Mouse (Mus musculus): ENCODE results near the gene H2-K1. TPM values are rescaled to one million over a fixed set of nuclear protein-coding genes. Genes with fewer than 3 reads are reported as not detected.
"Not testable (repeated sequence)": the region's sequence is repeated elsewhere in the genome, so short reads cannot be mapped to it uniquely, and the experiment has no call there.

Gene H2-K1
- polyA plus RNA-seq, 1 experiment from 2014 or later, result 79.5 TPM

DNA sequence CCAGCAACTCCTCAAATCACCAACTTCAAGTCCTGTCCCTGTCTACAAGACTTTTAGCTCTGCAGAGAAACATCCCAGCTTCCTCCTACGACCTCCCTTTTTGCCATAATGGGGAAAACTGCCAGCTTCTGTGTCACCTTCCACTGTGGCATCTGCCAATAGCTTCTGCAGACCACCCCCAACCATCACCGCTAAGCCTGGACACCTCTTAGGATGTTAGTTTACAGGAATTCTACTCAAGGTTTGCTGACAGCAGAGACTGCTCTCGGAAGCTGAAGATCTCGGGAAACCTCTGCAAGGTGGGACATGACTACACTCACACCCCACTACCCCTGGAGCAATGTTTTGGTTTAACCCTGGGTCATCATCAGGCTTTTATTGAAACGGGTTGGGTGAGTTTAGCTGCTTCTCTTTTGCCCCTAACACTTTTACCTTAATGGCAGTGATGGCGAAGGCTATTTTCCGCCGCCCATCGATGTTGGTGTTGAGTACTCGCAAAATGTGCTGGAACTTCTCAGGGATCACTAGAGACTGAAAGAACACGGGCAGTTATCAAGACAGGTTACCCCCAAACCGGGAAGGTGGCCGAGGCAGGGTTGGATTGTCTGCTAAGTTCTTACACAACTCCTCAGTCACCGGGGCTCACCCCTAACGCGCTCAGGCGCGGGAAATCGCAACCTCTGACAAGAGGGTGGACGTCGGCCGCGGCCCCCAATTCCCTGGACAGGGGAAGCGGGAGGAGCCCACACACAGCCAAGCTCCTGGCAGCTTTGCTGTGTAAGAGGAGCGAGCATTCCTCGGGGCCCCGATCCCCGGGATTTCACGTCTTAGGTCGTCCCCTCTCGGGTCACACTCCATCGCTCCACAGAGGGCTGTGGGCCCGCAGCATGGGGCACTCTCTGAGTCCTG is 45.2 kb downstream of the H2-K1 start:
- in situ Hi-C loops (cut with MboI; ENCODE audit: low pct_unique_long_range_greater_than_20kb), result no loop called here
- no peak for DNase-seq (ENCODE audit: low read depth, low spot score)
- no peak for TF ChIP-seq CTCF (IDR thresholded peaks at IDR 0.05)
- ChIA-PET POLR2A (interaction anchor here (1.0 to 3.2 kb wide), 6 partner anchors 10 to 46 kb away, joined by 3 to 9 read pairs (median 4); partner anchors contain the start of genes Daxx, Rgl2 and Wdr46), CTCF (interaction anchor here (1.2 to 1.3 kb wide), 2 partner anchors 15 to 30 kb away, joined by 3 to 5 read pairs; partner anchors contain the start of genes Pfdn6 and Wdr46)
- peak; percentile 19 for ATAC-seq
- H3K27me3 ChIP-seq, result no peaks in the 10 kb centered on the region

DNA sequence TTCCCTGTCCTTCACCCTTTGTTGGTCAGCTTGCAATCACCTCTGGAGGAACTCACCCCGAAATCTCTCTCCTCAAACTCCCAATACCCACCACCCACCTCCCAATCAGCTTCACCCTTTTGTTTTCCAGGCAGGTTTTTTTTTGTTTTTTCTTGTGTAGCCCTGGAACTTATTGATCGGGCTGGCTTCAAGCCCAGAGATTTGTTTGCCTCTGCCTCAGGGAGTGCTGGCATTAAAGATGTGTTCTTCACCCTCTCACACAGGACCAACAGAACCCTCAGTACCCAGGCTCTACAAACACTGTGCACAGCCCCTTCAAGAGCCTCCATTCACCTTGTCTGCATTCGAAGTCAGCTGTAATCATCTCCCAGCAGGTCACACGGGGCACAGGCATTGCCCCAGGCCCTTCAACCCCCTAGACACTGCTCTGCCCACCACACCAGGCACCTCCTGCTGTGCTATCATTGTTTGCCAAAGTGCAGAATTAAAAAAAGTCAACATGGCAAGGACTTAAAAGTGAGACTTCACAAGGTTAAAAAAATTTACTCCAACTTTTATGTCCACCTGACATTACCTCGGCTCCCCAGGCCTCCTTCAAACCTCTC is 46.1 kb downstream of the H2-K1 start:
- CTCF ChIA-PET, result no interaction called here
- ATAC-seq, result no peak
- in situ Hi-C loops (cut with MboI; ENCODE audit: low pct_unique_long_range_greater_than_20kb), result no loop called here
- TF ChIP-seq CTCF (IDR thresholded peaks at IDR 0.05), result no peak
- POLR2A ChIA-PET, result interaction anchor here (1.0 to 3.2 kb wide), 5 partner anchors 11 to 45 kb away, joined by 3 to 9 read pairs (median 8); partner anchors contain the start of genes Daxx, Pfdn6, Rgl2 and Wdr46
- H3K27me3 ChIP-seq, result no peaks in the 10 kb centered on the region
- no peak for DNase-seq (ENCODE audit: low read depth, low spot score)

DNA sequence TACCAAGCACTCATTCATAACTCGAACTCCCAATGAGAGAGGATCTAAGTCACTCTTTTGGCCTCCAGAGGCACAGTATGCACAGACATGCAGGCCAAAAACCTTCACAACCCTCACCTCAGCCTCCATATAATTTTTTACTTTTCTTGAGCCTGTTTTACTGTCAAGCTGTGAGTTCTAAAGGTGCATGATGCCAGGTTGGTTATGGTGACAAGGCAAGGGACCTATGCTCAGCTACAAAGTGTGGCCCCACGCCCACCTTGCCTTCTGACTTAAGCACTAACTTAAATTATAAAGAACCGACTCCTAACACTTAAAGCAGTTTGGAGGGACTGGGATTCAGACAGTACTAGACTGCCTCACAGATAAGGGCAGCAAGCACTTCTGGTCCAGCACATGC is 46.8 kb downstream of the H2-K1 start:
- DNase-seq (ENCODE audit: low read depth, low spot score), result no peak
- no peak for TF ChIP-seq CTCF (IDR thresholded peaks at IDR 0.05)
- no peak for ATAC-seq
- in situ Hi-C loops (cut with MboI; ENCODE audit: low pct_unique_long_range_greater_than_20kb), result no loop called here
- CTCF ChIA-PET, result no interaction called here
- POLR2A ChIA-PET, result interaction anchor here (1.7 kb wide), 1 partner anchor 13 kb away, joined by 8 read pairs; the partner anchor contains the start of genes Pfdn6 and Wdr46
- no peaks in the 10 kb centered on the region for H3K27me3 ChIP-seq

DNA sequence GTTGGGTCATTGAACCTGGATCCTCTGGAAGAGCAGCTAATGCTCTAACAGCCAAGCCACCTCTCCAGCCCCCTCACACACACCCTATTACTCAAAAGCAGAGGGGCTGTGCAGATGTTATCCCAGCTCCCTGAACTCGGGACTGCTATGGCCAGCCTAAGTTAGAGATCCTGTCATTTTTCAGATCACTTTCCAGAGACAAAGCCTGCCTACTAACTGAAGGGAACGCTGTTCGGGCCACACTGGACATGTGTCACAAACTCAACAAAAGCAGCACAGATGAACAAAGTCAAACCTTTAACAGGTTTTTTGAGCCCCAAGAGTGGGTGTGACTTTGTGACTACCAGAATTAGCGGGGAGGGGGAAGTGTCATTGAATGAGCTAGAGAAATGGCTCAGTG is 47.3 kb downstream of the H2-K1 start:
- TF ChIP-seq CTCF (IDR thresholded peaks at IDR 0.05), result no peak
- in situ Hi-C loops (cut with MboI; ENCODE audit: low pct_unique_long_range_greater_than_20kb), result no loop called here

GRCm38 (mm10) chr17:33952015-33952414 is 48.1 kb downstream of the H2-K1 start:
- DNase-seq (ENCODE audit: low read depth, low spot score); POLR2A ChIA-PET; in situ Hi-C loops (cut with MboI; ENCODE audit: low pct_unique_long_range_greater_than_20kb); ATAC-seq; H3K27me3 ChIP-seq: not testable (repeated sequence)
- CTCF ChIA-PET, result interaction anchor here (2.4 kb wide), 1 partner anchor 11 kb away, joined by 6 read pairs; the partner anchor contains the start of genes Pfdn6 and Wdr46

More for the DNA sequence above, 47.3 kb downstream of the H2-K1 start:
- ChIA-PET POLR2A (interaction anchor here (1.7 kb wide), 1 partner anchor 13 kb away, joined by 8 read pairs; the partner anchor contains the start of genes Pfdn6 and Wdr46), CTCF (no interaction called here)
- DNase-seq (ENCODE audit: low read depth, low spot score) (no peak), ATAC-seq (no peak)
- no peaks in the 10 kb centered on the region for H3K27me3 ChIP-seq

- no peak for DNase-seq (ENCODE audit: low read depth, low spot score)
- TF ChIP-seq CTCF (IDR thresholded peaks at IDR 0.05), result no peak
- no peaks in the 10 kb centered on the region for H3K27me3 ChIP-seq
- ChIA-PET POLR2A (interaction anchor here (3.6 kb wide), 1 partner anchor 11 kb away, joined by 15 read pairs; the partner anchor contains the start of genes Pfdn6 and Wdr46), CTCF (interaction anchor here (2.4 kb wide), 1 partner anchor 11 kb away, joined by 6 read pairs; the partner anchor contains the start of genes Pfdn6 and Wdr46)
- peak; percentile 29 for ATAC-seq
- in situ Hi-C loops (cut with MboI; ENCODE audit: low pct_unique_long_range_greater_than_20kb), result no loop called here
Measured at GRCm38 (mm10) chr17:33951021-33951946, 48.9 kb downstream of the H2-K1 start, which contains the start of gene B3galt4. B3galt4 (minus strand) TSS chr17:33951488.

- no peak for DNase-seq (ENCODE audit: low read depth, low spot score)
- in situ Hi-C loops (cut with MboI; ENCODE audit: low pct_unique_long_range_greater_than_20kb), result no loop called here
- CTCF ChIA-PET, result interaction anchor here (1.2 to 2.4 kb wide), 2 partner anchors 9 to 11 kb away, joined by 4 to 6 read pairs; partner anchors contain the start of genes Pfdn6 and Wdr46
- no peaks in the 10 kb centered on the region for H3K27me3 ChIP-seq
- no peak for ATAC-seq
- POLR2A ChIA-PET, result interaction anchor here (3.6 kb wide), 1 partner anchor 10 kb away, joined by 15 read pairs; the partner anchor contains the start of genes Pfdn6 and Wdr46
- no peak for TF ChIP-seq CTCF (IDR thresholded peaks at IDR 0.05)
Measured at GRCm38 (mm10) chr17:33950131-33950625, 50.0 kb downstream of the H2-K1 start.

- no peak for ATAC-seq
- DNase-seq (ENCODE audit: low read depth, low spot score), result no peak
- TF ChIP-seq CTCF (IDR thresholded peaks at IDR 0.05), result no peak
- ChIA-PET POLR2A (interaction anchor here (3.6 kb wide), 1 partner anchor 9 kb away, joined by 15 read pairs; the partner anchor contains the start of genes Pfdn6 and Wdr46), CTCF (interaction anchor here (1.2 kb wide), 1 partner anchor 10 kb away, joined by 4 read pairs; no protein-coding TSS in a partner anchor)
- in situ Hi-C loops (cut with MboI; ENCODE audit: low pct_unique_long_range_greater_than_20kb), result no loop called here
- H3K27me3 ChIP-seq, result no peaks in the 10 kb centered on the region
Measured at GRCm38 (mm10) chr17:33948905-33949537, 51.1 kb downstream of the H2-K1 start.
